Mouse (Mus musculus): ENCODE results near the gene Olfr773. TPM values are rescaled to one million over a fixed set of nuclear protein-coding genes. Genes with fewer than 3 reads are reported as not detected.
"Not testable (repeated sequence)": the region's sequence is repeated elsewhere in the genome, so short reads cannot be mapped to it uniquely, and the experiment has no call there.

Gene Olfr773
- not detected for total RNA-seq (2021)
- long read RNA-seq, experiment 1: 0 reads
- long read RNA-seq, experiment 2: 0 reads

GRCm38 (mm10) chr10:129187319-129187718, at the start of gene Olfr773:
Olfr773 (minus strand) TSS chr10:129187419.
- DNase-seq (ENCODE audit: low spot score): not testable (repeated sequence)

- no peak for DNase-seq (ENCODE audit: low spot score)
Observed at GRCm38 (mm10) chr10:129235904-129236303, 48.7 kb upstream of the Olfr773 start, which contains the start of gene Olfr774. Olfr774 (plus strand) TSS chr10:129236204.

GRCm38 (mm10) chr10:129230737-129231136, 43.5 kb upstream of the Olfr773 start:
- no peak for DNase-seq (ENCODE audit: low spot score)

GRCm38 (mm10) chr10:129177821-129178220, 9.4 kb downstream of the Olfr773 start, which contains the start of gene Olfr772:
Olfr772 (minus strand) TSS chr10:129177921.
- DNase-seq (ENCODE audit: low spot score): not testable (repeated sequence)

GRCm38 (mm10) chr10:129164651-129165050, 22.6 kb downstream of the Olfr773 start, which contains the start of gene Olfr771:
Olfr771 (minus strand) TSS chr10:129164751.
- DNase-seq (ENCODE audit: low spot score): no peak

GRCm38 (mm10) chr10:129138898-129139297, 48.3 kb downstream of the Olfr773 start, which contains the start of gene Olfr770:
Olfr770 (minus strand) TSS chr10:129138998.
- no peak for DNase-seq (ENCODE audit: low spot score)

Other genes with a start within 250 kb of the Olfr773 start
- under 1 TPM in 1 of 2 experiments, not detected in 1; 0.24 TPM for gene Mettl7b, start 226.4 kb downstream of the Olfr773 start, total RNA-seq (2021)
- not detected for gene Olfr9, start 198.0 kb downstream of the Olfr773 start, total RNA-seq (2021)
- not detected for gene Olfr763, start 176.6 kb downstream of the Olfr773 start, total RNA-seq (2021)
- not detected for gene Olfr764-ps1, start 147.5 kb downstream of the Olfr773 start, total RNA-seq (2021)
- not detected for gene Olfr765, start 137.4 kb downstream of the Olfr773 start, total RNA-seq (2021)
- gene Olfr766-ps1, start 118.4 kb downstream of the Olfr773 start, total RNA-seq (2021): not detected
- not detected for gene Olfr767, start 104.5 kb downstream of the Olfr773 start, total RNA-seq (2021)
- gene Olfr768, start 88.0 kb downstream of the Olfr773 start, total RNA-seq (2021): not detected
- gene Olfr769, start 69.6 kb downstream of the Olfr773 start, total RNA-seq (2021): not detected
- not detected for gene Olfr770, start 48.4 kb downstream of the Olfr773 start, total RNA-seq (2021)
- not detected for gene Olfr771, start 22.7 kb downstream of the Olfr773 start, total RNA-seq (2021)
- gene Olfr772, start 9.5 kb downstream of the Olfr773 start, total RNA-seq (2021): not detected
- gene Olfr774, start 48.8 kb upstream of the Olfr773 start, total RNA-seq (2021): not detected
- gene Olfr775, start 61.0 kb upstream of the Olfr773 start, total RNA-seq (2021): not detected
- gene Olfr776, start 71.7 kb upstream of the Olfr773 start, total RNA-seq (2021): not detected
- not detected for gene Olfr777, start 84.1 kb upstream of the Olfr773 start, total RNA-seq (2021)
- gene Olfr780, start 130.7 kb upstream of the Olfr773 start, total RNA-seq (2021): not detected
- not detected for gene Olfr781, start 141.4 kb upstream of the Olfr773 start, total RNA-seq (2021)
- not detected for gene Olfr782, start 161.4 kb upstream of the Olfr773 start, total RNA-seq (2021)
- gene Olfr784, start 196.7 kb upstream of the Olfr773 start, total RNA-seq (2021): not detected
- gene Olfr785, start 218.0 kb upstream of the Olfr773 start, total RNA-seq (2021): not detected
- gene Olfr786, start 239.9 kb upstream of the Olfr773 start, total RNA-seq (2021): not detected

All from gastrocnemius, adult 18-20 months (tissue).